Mouse (Mus musculus) liver, adult 2 months (tissue): Measurements from ENCODE around the gene Miip. TPM values are rescaled to one million over a fixed set of nuclear protein-coding genes. Genes with fewer than 3 reads are reported as not detected.

Experiments
- DNase-seq: peaks from one replicate; pipeline ENCODE4 v3.0.0-alpha.2; 2011; ENCODE audit warnings: low read depth, low spot score; ENCODE audit errors: extremely low read depth
- H3K27ac ChIP-seq: fragments of 200-500 bp; replicated peaks from 2 replicates; pipeline ENCODE4 v1.5.1; 2012; ENCODE audit warnings: low read depth, mild to moderate bottlenecking, control low read depth, inconsistent platforms, low read length; ENCODE audit not compliant: insufficient read depth
- H3K27me3 ChIP-seq: fragments of 200-500 bp; 2 replicates; pipeline ENCODE4 v1.6.1; 2012; ENCODE audit warnings: mild to moderate bottlenecking, moderate library complexity, low read length, inconsistent platforms; ENCODE audit not compliant: control insufficient read depth, insufficient read depth
- H3K36me3 ChIP-seq: fragments of 200-500 bp; 2 replicates; pipeline ENCODE4 v1.6.1; 2012; ENCODE audit warnings: low read length, inconsistent platforms; ENCODE audit not compliant: control insufficient read depth, insufficient read depth
- H3K4me1 ChIP-seq: fragments of 200-500 bp; 2 replicates; pipeline ENCODE4 v1.6.1; 2011; ENCODE audit warnings: low read length; ENCODE audit not compliant: control insufficient read depth, insufficient read depth
- H3K4me3 ChIP-seq: fragments of 200-500 bp; 2 replicates; pipeline ENCODE4 v1.5.1; 2011; ENCODE audit warnings: low read depth, mild to moderate bottlenecking, control low read depth, low read length, moderate library complexity; ENCODE audit not compliant: insufficient read depth
- H3K79me2 ChIP-seq: fragments of 200-500 bp; 2 replicates; pipeline ENCODE4 v1.6.1; 2012; ENCODE audit warnings: inconsistent platforms, mild to moderate bottlenecking, low read length, moderate library complexity; ENCODE audit not compliant: control insufficient read depth, insufficient read depth
- H3K9ac ChIP-seq: fragments of 200-500 bp; 2 replicates; pipeline ENCODE4 v1.6.1; 2012; ENCODE audit warnings: low read depth, mild to moderate bottlenecking, control low read depth, inconsistent platforms, low read length
- CTCF ChIP-seq: fragments of 200-500 bp; IDR thresholded peaks from 2 replicates; pipeline ENCODE4 v1.5.1; 2011; ENCODE audit warnings: low read depth, low read length, control low read depth
- POLR2A ChIP-seq: fragments of 200-500 bp; IDR thresholded peaks from 2 replicates; pipeline ENCODE4 v1.6.1; 2011; ENCODE audit warnings: low read length, control low read depth; ENCODE audit not compliant: insufficient read depth; ENCODE audit errors: extremely low read depth
- WGBS: fragments of 180-500 bp; shearing (Covaris S2); methylation state at CpG from one replicate; pipeline ENCODE4 v1.1.7; 2018; 5-methylcytosine and 5-hydroxymethylcytosine counted together
- polyA plus RNA-seq: library from polyadenylated mRNA; depleted of rRNA; stranded (reverse); fragments of >200 nt; gene quantifications from 2 replicates; pipeline ENCODE4 v1.2.3, GENCODE M21; 2012
- total RNA-seq: library from RNA; depleted of rRNA; stranded (reverse); fragments of >200 nt; gene quantifications from 2 replicates; pipeline ENCODE4 v1.2.3, GENCODE M21; 2014

Miip gene
- total and polyA plus RNA-seq, 2 experiments, result 11.4 to 28.4 TPM

GRCm38 (mm10) chr4:147881792-147882191, 13.2 kb upstream of the Miip start:
- Histone ChIP-seq H3K9ac (no peak overlapping the region), H3K4me1 (no peaks in the 10 kb centered on the region), H3K4me3 (no peak overlapping the region), H3K36me3 (peaks cover 46% of the 10 kb centered on the region), H3K79me2 (no peaks in the 10 kb centered on the region; the same call in 1 of the 2 replicates), H3K27ac (no peak overlapping the region), H3K27me3 (no peaks in the 10 kb centered on the region)
- no peak for TF ChIP-seq POLR2A
- TF ChIP-seq CTCF, result no peak
- 95% methylated on average over 7 of the region's 7 CpGs for WGBS
- no peak for DNase-seq

- TF ChIP-seq POLR2A (no peak), CTCF (no peak)
- Histone ChIP-seq H3K9ac (no peak overlapping the region), H3K36me3 (peaks cover 51% of the 10 kb centered on the region)
These were observed 11.2 kb upstream of the Miip start for GRCm38 (mm10) chr4:147879865-147880264.

GRCm38 (mm10) chr4:147879456-147879855, 10.8 kb upstream of the Miip start:
- TF ChIP-seq POLR2A (no peak), CTCF (no peak)
- WGBS, result 63% methylated on average over 2 of the region's 2 CpGs
- no peak overlapping the region for H3K9ac ChIP-seq
- no peak overlapping the region for H3K27ac ChIP-seq
- no peaks in the 10 kb centered on the region for H3K4me1 ChIP-seq
- H3K27me3 ChIP-seq, result no peaks in the 10 kb centered on the region
- no peaks in the 10 kb centered on the region; the same call in 1 of the 2 replicates for H3K79me2 ChIP-seq
- H3K4me3 ChIP-seq, result no peak overlapping the region
- H3K36me3 ChIP-seq, result peaks cover 52% of the 10 kb centered on the region
- no peak for DNase-seq

More at GRCm38 (mm10) chr4:147879865-147880264, 11.2 kb upstream of the Miip start:
- Histone ChIP-seq H3K27ac (no peak overlapping the region), H3K4me1 (no peaks in the 10 kb centered on the region), H3K4me3 (no peak overlapping the region), H3K79me2 (no peaks in the 10 kb centered on the region; the same call in 1 of the 2 replicates), H3K27me3 (no peaks in the 10 kb centered on the region)
- DNase-seq, result no peak
- WGBS, result 88% methylated on average over 5 of the region's 5 CpGs

GRCm38 (mm10) chr4:147878537-147878936, 9.9 kb upstream of the Miip start:
- H3K4me1 ChIP-seq, result no peaks in the 10 kb centered on the region
- DNase-seq, result no peak
- H3K79me2 ChIP-seq, result no peaks in the 10 kb centered on the region; the same call in 1 of the 2 replicates
- no peak overlapping the region for H3K27ac ChIP-seq
- H3K36me3 ChIP-seq, result peaks cover 55% of the 10 kb centered on the region
- no peak for TF ChIP-seq POLR2A
- H3K9ac ChIP-seq, result no peak overlapping the region
- H3K27me3 ChIP-seq, result no peaks in the 10 kb centered on the region
- WGBS, result 95% methylated on average over 9 of the region's 9 CpGs
- H3K4me3 ChIP-seq, result no peak overlapping the region

- no peaks in the 10 kb centered on the region for H3K27me3 ChIP-seq
- no peak overlapping the region for H3K9ac ChIP-seq
- H3K27ac ChIP-seq, result no peak overlapping the region
- peaks cover 46% of the 10 kb centered on the region for H3K36me3 ChIP-seq
- no peak for DNase-seq
- H3K4me3 ChIP-seq, result no peak overlapping the region
- no peaks in the 10 kb centered on the region for H3K4me1 ChIP-seq
- TF ChIP-seq CTCF, result no peak
- no peak for TF ChIP-seq POLR2A
- no peaks in the 10 kb centered on the region; the same call in 1 of the 2 replicates for H3K79me2 ChIP-seq
- 76% methylated on average over 4 of the region's 4 CpGs for WGBS
These were observed 7.4 kb upstream of the Miip start for GRCm38 (mm10) chr4:147875852-147876575.

- Histone ChIP-seq H3K36me3 (peaks cover 12% of the 10 kb centered on the region), H3K4me1 (peaks cover 15% of the 10 kb centered on the region), H3K4me3 (peak overlapping the region; percentile 49), H3K79me2 (peaks cover 3% of the 10 kb centered on the region; the same call in 1 of the 2 replicates), H3K27me3 (no peaks in the 10 kb centered on the region), H3K27ac (peak overlapping the region; percentile 66), H3K9ac (peak overlapping the region; percentile 66)
- WGBS, result 4% methylated on average over 5 of the region's 5 CpGs
- TF ChIP-seq CTCF, result no peak
- TF ChIP-seq POLR2A, result no peak
- DNase-seq, result peak; percentile 47
These were observed 622 bp upstream of the Miip start for GRCm38 (mm10) chr4:147869238-147869637.
